Mouse (Mus musculus): Measurements from ENCODE around the gene Arpc1a.
"Not testable (repeated sequence)": the region's sequence is repeated elsewhere in the genome, so short reads cannot be mapped to it uniquely, and the experiment has no call there.

Arpc1a gene

GRCm38 (mm10) chr5:145105694-145106275 is 22.2 kb downstream of the Arpc1a start:
- DNase-seq, result no peak

- no peak for DNase-seq
These were observed 26.8 kb downstream of the Arpc1a start for GRCm38 (mm10) chr5:145110401-145110800.

- no peak for DNase-seq
These were observed 28.9 kb downstream of the Arpc1a start for GRCm38 (mm10) chr5:145112566-145112965.

GRCm38 (mm10) chr5:145113416-145113815 is 29.8 kb downstream of the Arpc1a start:
- no peak for DNase-seq

- peak; percentile 59 to 61 for DNase-seq
These were observed 30.5 kb downstream of the Arpc1a start, which contains the start of gene Arpc1b for GRCm38 (mm10) chr5:145114071-145114605. TSS of gene Arpc1b (plus strand) at chr5:145114215.

- DNase-seq, result peak; percentile 61 to 70
These were observed 31.2 kb downstream of the Arpc1a start for GRCm38 (mm10) chr5:145114606-145115473.

GRCm38 (mm10) chr5:145115736-145116135 is 32.1 kb downstream of the Arpc1a start:
- DNase-seq, result no peak

- peak; percentile 52 to 62 for DNase-seq
These were observed 32.7 kb downstream of the Arpc1a start for GRCm38 (mm10) chr5:145116316-145116715.

- peak; percentile 47 to 53 for DNase-seq
These were observed 33.3 kb downstream of the Arpc1a start for GRCm38 (mm10) chr5:145116916-145117315.

- DNase-seq, result no peak
These were observed 34.4 kb downstream of the Arpc1a start for GRCm38 (mm10) chr5:145118005-145118404.

GRCm38 (mm10) chr5:145118461-145118860 is 34.8 kb downstream of the Arpc1a start:
- no peak for DNase-seq

- DNase-seq, result no peak
These were observed 35.8 kb downstream of the Arpc1a start for GRCm38 (mm10) chr5:145119385-145119784.

GRCm38 (mm10) chr5:145120921-145121320 is 37.3 kb downstream of the Arpc1a start:
- DNase-seq, result no peak

- no peak for DNase-seq
These were observed 39.8 kb downstream of the Arpc1a start for GRCm38 (mm10) chr5:145123396-145123795.

GRCm38 (mm10) chr5:145126580-145126979 is 43.0 kb downstream of the Arpc1a start:
- no peak for DNase-seq

- DNase-seq, result no peak
These were observed 45.5 kb downstream of the Arpc1a start for GRCm38 (mm10) chr5:145129124-145129523.

- DNase-seq, result not testable (repeated sequence)
These were observed 46.1 kb downstream of the Arpc1a start for GRCm38 (mm10) chr5:145129773-145130172.

- DNase-seq, result no peak
These were observed 46.6 kb downstream of the Arpc1a start for GRCm38 (mm10) chr5:145130191-145130590.

- no peak for DNase-seq
These were observed 47.4 kb downstream of the Arpc1a start for GRCm38 (mm10) chr5:145130995-145131394.

- not testable (repeated sequence) for DNase-seq
These were observed 49.6 kb downstream of the Arpc1a start for GRCm38 (mm10) chr5:145133275-145133674.

- no peak for DNase-seq
These were observed 55.2 kb downstream of the Arpc1a start for GRCm38 (mm10) chr5:145138836-145139235.

GRCm38 (mm10) chr5:145139571-145140519 is 56.2 kb downstream of the Arpc1a start, which contains the start of the genes Pdap1 and Bud31:
TSS of gene Pdap1 (minus strand) at chr5:145140238.
TSS of gene Bud31 (plus strand) at chr5:145140362.
- DNase-seq, result peak; percentile 90 to 91
